Mouse (Mus musculus): ENCODE results near the gene Gtpbp1.

DNA sequence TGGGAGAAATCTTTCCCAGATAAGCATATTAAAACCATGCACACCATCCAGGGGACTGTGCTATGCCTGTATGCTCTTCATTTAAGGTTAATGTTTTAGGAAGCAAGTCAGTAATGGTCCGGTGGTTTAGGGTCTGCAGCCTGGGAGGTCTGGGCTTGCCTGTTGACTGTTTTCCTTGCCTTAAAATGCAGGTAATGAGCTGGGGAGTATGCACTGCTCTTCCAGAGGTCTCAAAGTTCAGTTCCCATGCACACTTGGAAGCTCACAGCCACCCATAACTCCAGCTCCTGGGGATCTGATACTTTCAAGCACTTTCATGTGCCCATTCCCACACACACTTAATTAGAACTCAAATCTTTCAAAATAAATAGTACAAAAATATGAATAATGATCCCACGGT, 5.9 kb downstream of the Gtpbp1 start:
- TF ChIP-seq CTCF (conservative IDR thresholded peaks at IDR 0.05; ENCODE audit: insufficient read depth, insufficient read length, low read depth, low read length): no peak
- no peak for TF ChIP-seq POLR2A (IDR thresholded peaks at IDR 0.05; ENCODE audit: low read depth, low read length)
